Mouse (Mus musculus) small intestine, adult 2 months (tissue): ENCODE measurements at regions not wholly inside any gene's neighbourhood (a gene's known extent, or its start where the extent isn't known, plus 50 kb on each side); places are given as distances from the start of the nearest gene placed in this dataset.

Source experiments
- CTCF ChIP-seq: fragments of 200-500 bp; IDR thresholded peaks from 2 replicates; pipeline ENCODE4 v1.5.1; 2012; ENCODE audit warnings: low read depth, mild to moderate bottlenecking, control low read depth, inconsistent platforms, low read length, moderate library complexity, mixed read lengths; ENCODE audit not compliant: insufficient replicate concordance, insufficient read length; ENCODE audit errors: extremely low read depth
- POLR2A ChIP-seq: fragments of 200-500 bp; IDR thresholded peaks from 2 replicates; pipeline ENCODE4 v1.6.1; 2012; ENCODE audit warnings: low read depth, mild to moderate bottlenecking, control low read depth, inconsistent platforms, low read length, moderate library complexity

- TF ChIP-seq CTCF: no peak
- no peak for TF ChIP-seq POLR2A
Observed at GRCm38 (mm10) chr6:99824808-99825207, 98.6 kb upstream of the Prok2 start.
